Mouse (Mus musculus) liver, adult 2 months (tissue): ENCODE measurements around the gene Itgb8. TPM values are rescaled to one million over a fixed set of nuclear protein-coding genes. Genes with fewer than 3 reads are reported as not detected.

Experiments used
- DNase-seq: peaks from one replicate; pipeline ENCODE4 v3.0.0-alpha.2; 2011; ENCODE audit warnings: low read depth, low spot score; ENCODE audit errors: extremely low read depth
- H3K27ac ChIP-seq: fragments of 200-500 bp; replicated peaks from 2 replicates; pipeline ENCODE4 v1.5.1; 2012; ENCODE audit warnings: low read depth, mild to moderate bottlenecking, control low read depth, inconsistent platforms, low read length; ENCODE audit not compliant: insufficient read depth
- H3K27me3 ChIP-seq: fragments of 200-500 bp; 2 replicates; pipeline ENCODE4 v1.6.1; 2012; ENCODE audit warnings: mild to moderate bottlenecking, moderate library complexity, low read length, inconsistent platforms; ENCODE audit not compliant: control insufficient read depth, insufficient read depth
- H3K36me3 ChIP-seq: fragments of 200-500 bp; 2 replicates; pipeline ENCODE4 v1.6.1; 2012; ENCODE audit warnings: low read length, inconsistent platforms; ENCODE audit not compliant: control insufficient read depth, insufficient read depth
- H3K4me1 ChIP-seq: fragments of 200-500 bp; 2 replicates; pipeline ENCODE4 v1.6.1; 2011; ENCODE audit warnings: low read length; ENCODE audit not compliant: control insufficient read depth, insufficient read depth
- H3K4me3 ChIP-seq: fragments of 200-500 bp; 2 replicates; pipeline ENCODE4 v1.5.1; 2011; ENCODE audit warnings: low read depth, mild to moderate bottlenecking, control low read depth, low read length, moderate library complexity; ENCODE audit not compliant: insufficient read depth
- H3K79me2 ChIP-seq: fragments of 200-500 bp; 2 replicates; pipeline ENCODE4 v1.6.1; 2012; ENCODE audit warnings: inconsistent platforms, mild to moderate bottlenecking, low read length, moderate library complexity; ENCODE audit not compliant: control insufficient read depth, insufficient read depth
- H3K9ac ChIP-seq: fragments of 200-500 bp; 2 replicates; pipeline ENCODE4 v1.6.1; 2012; ENCODE audit warnings: low read depth, mild to moderate bottlenecking, control low read depth, inconsistent platforms, low read length
- CTCF ChIP-seq: fragments of 200-500 bp; IDR thresholded peaks from 2 replicates; pipeline ENCODE4 v1.5.1; 2011; ENCODE audit warnings: low read depth, low read length, control low read depth
- POLR2A ChIP-seq: fragments of 200-500 bp; IDR thresholded peaks from 2 replicates; pipeline ENCODE4 v1.6.1; 2011; ENCODE audit warnings: low read length, control low read depth; ENCODE audit not compliant: insufficient read depth; ENCODE audit errors: extremely low read depth
- WGBS: fragments of 180-500 bp; shearing (Covaris S2); methylation state at CpG from one replicate; pipeline ENCODE4 v1.1.7; 2018; 5-methylcytosine and 5-hydroxymethylcytosine counted together
- polyA plus RNA-seq: library from polyadenylated mRNA; depleted of rRNA; stranded (reverse); fragments of >200 nt; gene quantifications from 2 replicates; pipeline ENCODE4 v1.2.3, GENCODE M21; 2012
- total RNA-seq: library from RNA; depleted of rRNA; stranded (reverse); fragments of >200 nt; gene quantifications from 2 replicates; pipeline ENCODE4 v1.2.3, GENCODE M21; 2014

Itgb8 gene
- total and polyA plus RNA-seq, 2 experiments: 0.01 to 0.37 TPM

DNA sequence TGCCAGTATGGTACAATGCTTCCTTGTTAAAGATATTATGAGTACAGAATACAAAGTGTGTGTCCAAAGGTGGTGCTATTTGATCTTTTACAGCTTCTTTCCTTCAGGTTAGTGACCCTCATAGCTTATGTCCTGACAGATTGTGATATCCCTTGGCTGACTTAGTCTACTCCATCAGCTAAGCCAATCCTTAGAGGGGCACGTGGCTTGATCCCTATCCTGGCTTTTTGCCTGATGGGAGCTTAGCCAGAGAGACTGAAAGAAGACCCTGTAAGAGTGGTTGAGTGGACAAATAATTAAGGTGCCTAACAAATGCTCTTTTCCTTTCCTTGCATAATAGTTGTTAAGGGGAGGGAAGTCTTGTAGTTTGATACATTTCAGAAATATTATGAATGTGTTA, 73.9 kb downstream of the Itgb8 start:
- H3K4me3 ChIP-seq: no peak overlapping the region
- no peaks in the 10 kb centered on the region for H3K79me2 ChIP-seq
- H3K36me3 ChIP-seq: no peaks in the 10 kb centered on the region
- no peaks in the 10 kb centered on the region for H3K4me1 ChIP-seq
- H3K27me3 ChIP-seq: no peaks in the 10 kb centered on the region
- DNase-seq: no peak
- TF ChIP-seq CTCF: no peak
- no peak for TF ChIP-seq POLR2A
- no peak overlapping the region for H3K27ac ChIP-seq
- 77% methylated on average over 1 of the region's 1 CpGs for WGBS
- H3K9ac ChIP-seq: no peak overlapping the region

DNA sequence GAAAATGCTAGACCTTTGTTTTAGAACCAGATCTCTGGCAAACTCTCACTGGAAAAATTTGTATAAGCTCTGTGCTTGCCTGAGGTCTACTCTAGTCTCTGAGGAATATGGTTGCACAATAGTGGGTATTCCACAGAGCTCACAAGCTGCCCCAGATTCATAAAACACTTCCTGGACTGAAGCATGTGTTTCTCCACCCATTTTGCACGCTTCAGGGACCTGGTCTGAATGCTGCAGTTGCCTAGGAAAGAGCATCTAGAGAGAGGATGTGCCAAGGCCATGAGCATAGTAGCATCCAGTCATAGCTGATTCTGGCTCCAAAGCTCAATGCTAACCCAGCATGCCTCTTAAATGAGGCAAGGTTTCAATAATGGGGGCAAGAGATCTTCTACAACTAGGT, 74.4 kb downstream of the Itgb8 start:
- Histone ChIP-seq H3K27me3 (no peaks in the 10 kb centered on the region), H3K36me3 (no peaks in the 10 kb centered on the region), H3K9ac (no peak overlapping the region), H3K4me3 (no peak overlapping the region), H3K27ac (no peak overlapping the region), H3K79me2 (no peaks in the 10 kb centered on the region), H3K4me1 (no peaks in the 10 kb centered on the region)
- WGBS: 50% methylated on average over 1 of the region's 1 CpGs
- no peak for TF ChIP-seq POLR2A
- no peak for TF ChIP-seq CTCF
- DNase-seq: no peak

DNA sequence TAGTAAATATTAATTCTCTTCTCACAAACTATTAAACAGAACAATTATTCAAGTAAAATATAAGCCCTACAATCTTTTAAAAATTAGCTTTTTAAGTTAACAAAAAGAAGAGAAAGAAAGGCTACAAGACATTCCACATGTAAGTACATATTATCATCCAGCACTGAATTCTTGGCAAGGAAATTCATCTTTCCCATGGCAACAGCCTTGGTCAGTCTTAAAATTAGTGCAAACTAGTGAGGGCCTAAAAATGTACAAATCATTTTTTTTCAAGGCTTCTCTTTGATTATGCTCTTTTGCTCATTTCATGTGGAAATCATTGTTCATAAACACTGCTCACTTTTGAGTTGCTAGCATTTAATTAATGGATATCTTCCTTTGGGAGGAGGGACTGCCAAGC, 77.8 kb downstream of the Itgb8 start:
- Histone ChIP-seq H3K36me3 (no peaks in the 10 kb centered on the region), H3K9ac (no peak overlapping the region), H3K4me1 (no peaks in the 10 kb centered on the region), H3K79me2 (no peaks in the 10 kb centered on the region), H3K4me3 (no peak overlapping the region), H3K27ac (no peak overlapping the region), H3K27me3 (no peaks in the 10 kb centered on the region)
- no peak for TF ChIP-seq POLR2A
- TF ChIP-seq CTCF: no peak
- DNase-seq: no peak

DNA sequence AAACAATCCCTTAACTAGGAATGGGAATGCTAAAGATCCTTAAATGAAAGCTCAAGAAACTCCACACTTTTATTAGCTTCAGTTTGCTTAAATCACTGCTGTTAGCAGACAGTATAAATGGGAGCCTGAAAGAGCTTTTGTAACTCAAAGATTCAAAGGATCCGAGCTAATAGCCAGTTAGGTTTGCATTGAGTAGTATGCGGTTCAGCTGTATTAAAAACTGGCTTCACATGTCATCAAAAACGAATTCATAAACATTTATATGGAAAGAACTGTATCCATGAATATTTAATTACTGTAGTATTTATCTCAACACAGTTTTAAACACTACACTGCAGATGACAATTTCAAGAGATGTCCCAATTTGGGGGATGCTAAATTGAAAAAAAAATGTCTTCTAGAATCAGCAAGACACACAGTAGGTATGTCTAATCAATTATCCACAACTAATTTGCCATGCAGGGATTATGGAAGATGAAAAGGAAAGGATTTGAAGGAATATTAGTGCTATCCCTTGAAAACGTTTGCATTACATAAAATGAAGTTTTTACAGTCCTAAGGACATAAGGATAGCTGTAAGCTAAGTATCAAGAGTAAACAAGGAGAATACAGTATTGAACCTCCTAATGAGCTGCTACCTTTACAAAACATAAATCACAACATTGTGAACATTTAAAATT, 79.2 kb downstream of the Itgb8 start:
- H3K9ac ChIP-seq: no peak overlapping the region
- no peak for DNase-seq
- TF ChIP-seq CTCF: no peak
- no peak for TF ChIP-seq POLR2A
- 68% methylated on average over 4 of the region's 4 CpGs for WGBS
- H3K27me3 ChIP-seq: no peaks in the 10 kb centered on the region
- H3K79me2 ChIP-seq: no peaks in the 10 kb centered on the region
- no peak overlapping the region for H3K27ac ChIP-seq
- H3K4me3 ChIP-seq: no peak overlapping the region
- H3K36me3 ChIP-seq: no peaks in the 10 kb centered on the region
- H3K4me1 ChIP-seq: no peaks in the 10 kb centered on the region

DNA sequence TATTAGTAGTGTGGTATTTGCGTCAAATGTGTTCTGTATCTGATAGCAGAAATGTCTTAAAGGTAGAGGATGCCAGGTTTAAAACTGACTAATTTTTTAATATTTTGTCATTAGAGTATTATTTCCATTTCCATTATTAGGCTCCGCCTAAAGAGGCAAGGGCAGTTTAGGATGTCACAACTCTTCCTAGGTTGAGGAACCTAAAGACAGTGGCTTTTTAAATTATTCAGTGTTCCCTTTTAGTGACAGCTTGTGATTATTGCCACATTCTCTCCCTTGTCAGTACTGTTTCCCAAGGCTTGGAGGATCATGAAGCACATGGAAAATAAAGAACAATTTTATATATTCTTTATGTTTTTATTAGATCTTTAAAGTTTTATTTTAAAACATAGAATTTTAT, 80.9 kb downstream of the Itgb8 start:
- 88% methylated on average over 2 of the region's 2 CpGs for WGBS
- no peak for TF ChIP-seq CTCF
- TF ChIP-seq POLR2A: no peak

DNA sequence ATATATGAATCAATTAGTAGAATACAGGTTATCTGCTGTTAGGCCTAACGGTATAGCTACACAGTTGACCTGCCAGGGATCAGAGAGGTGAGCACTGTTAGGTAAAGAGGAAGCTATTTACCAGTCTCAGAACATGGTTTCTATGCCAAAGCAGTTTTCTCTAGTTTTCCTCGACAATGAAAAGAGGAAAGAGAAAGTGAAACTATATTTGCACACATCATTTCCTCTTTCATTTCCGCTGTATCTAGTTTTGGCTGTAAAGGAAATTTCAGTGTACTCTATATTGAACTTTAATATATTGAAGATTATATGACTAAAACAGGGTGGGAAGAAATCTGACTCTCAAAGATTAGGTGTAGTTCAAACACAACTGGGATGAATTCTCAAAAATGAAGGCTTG, 81.5 kb downstream of the Itgb8 start:
- Histone ChIP-seq H3K4me3 (0 out of 2 replicates have a peak overlapping the region, but pooled peaks have one; percentile 20), H3K27ac (no peak overlapping the region), H3K27me3 (no peaks in the 10 kb centered on the region), H3K36me3 (no peaks in the 10 kb centered on the region), H3K79me2 (no peaks in the 10 kb centered on the region), H3K9ac (no peak overlapping the region), H3K4me1 (no peaks in the 10 kb centered on the region)
- 45% methylated on average over 3 of the region's 3 CpGs for WGBS
- no peak for TF ChIP-seq CTCF
- no peak for TF ChIP-seq POLR2A
- peak; percentile 40 for DNase-seq

More for the DNA sequence above, 80.9 kb downstream of the Itgb8 start:
- Histone ChIP-seq H3K79me2 (no peaks in the 10 kb centered on the region), H3K27me3 (no peaks in the 10 kb centered on the region), H3K9ac (no peak overlapping the region), H3K27ac (no peak overlapping the region), H3K4me1 (no peaks in the 10 kb centered on the region), H3K36me3 (no peaks in the 10 kb centered on the region), H3K4me3 (no peak overlapping the region)
- no peak for DNase-seq
